Mouse (Mus musculus) MEL-GATA-1-ER (cell line): Measurements from ENCODE around the gene Bpgm.

Source experiments
- DNase-seq: peaks from one replicate; pipeline ENCODE4 v3.0.0-alpha.2; 2012; ENCODE audit warnings: low read depth; ENCODE audit errors: extremely low read depth

The Bpgm gene

GRCm38 (mm10) chr6:34526389-34526788 is 50.4 kb downstream of the Bpgm start:
- no peak for DNase-seq

- no peak for DNase-seq
Observed at GRCm38 (mm10) chr6:34528131-34528530, 52.1 kb downstream of the Bpgm start.

GRCm38 (mm10) chr6:34529992-34530391 is 54.0 kb downstream of the Bpgm start:
- no peak for DNase-seq

GRCm38 (mm10) chr6:34533055-34533454 is 57.0 kb downstream of the Bpgm start:
- no peak for DNase-seq

GRCm38 (mm10) chr6:34533896-34534295 is 57.9 kb downstream of the Bpgm start:
- no peak for DNase-seq

GRCm38 (mm10) chr6:34542866-34543265 is 66.9 kb downstream of the Bpgm start:
- no peak for DNase-seq

- no peak for DNase-seq
Observed at GRCm38 (mm10) chr6:34543303-34544206, 67.5 kb downstream of the Bpgm start.

GRCm38 (mm10) chr6:34544207-34544602 is 68.2 kb downstream of the Bpgm start:
- no peak for DNase-seq

GRCm38 (mm10) chr6:34545286-34545685 is 69.3 kb downstream of the Bpgm start:
- no peak for DNase-seq

- DNase-seq, result no peak
Observed at GRCm38 (mm10) chr6:34548406-34548990, 72.5 kb downstream of the Bpgm start.

- DNase-seq, result peak; percentile 5
Observed at GRCm38 (mm10) chr6:34549017-34549416, 73.0 kb downstream of the Bpgm start.

GRCm38 (mm10) chr6:34552489-34553157 is 76.6 kb downstream of the Bpgm start:
- DNase-seq, result no peak

GRCm38 (mm10) chr6:34554291-34554997 is 78.4 kb downstream of the Bpgm start:
- DNase-seq, result no peak
